Mouse (Mus musculus) mature B cell (primary cell): Measurements from ENCODE around the gene Olfr1115.
"Not testable (repeated sequence)": the region's sequence is repeated elsewhere in the genome, so short reads cannot be mapped to it uniquely, and the experiment has no call there.

ENCODE experiments used
- in situ Hi-C: fragments of 300-500 bp; cut with MboI; formaldehyde crosslinking; loops from 2 replicates; pipeline ENCODE4 v1.14.3; 2019

Olfr1115 gene

DNA sequence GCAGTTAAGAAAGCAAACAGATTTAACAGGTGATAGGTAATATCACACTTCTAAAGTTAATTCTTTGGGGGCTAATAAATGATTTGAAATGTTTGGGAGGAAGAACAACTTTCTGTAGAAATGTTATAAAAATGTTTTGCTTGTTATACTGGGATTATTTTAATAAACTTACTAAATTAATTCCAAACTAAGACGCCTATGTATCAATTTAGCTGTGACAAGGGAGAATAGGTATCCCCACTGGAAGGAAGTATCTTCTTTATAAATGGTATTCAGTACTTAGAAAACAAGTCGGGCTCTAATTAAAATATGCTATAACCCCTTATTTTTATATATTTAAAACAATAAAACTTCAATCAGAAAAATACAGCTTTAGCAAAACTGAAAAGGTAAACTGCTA is at the start of gene Olfr1115:
Olfr1115 (plus strand) TSS at position 301 of the 400 bp plus-strand sequence.
- in situ Hi-C loops = no loop called here

DNA sequence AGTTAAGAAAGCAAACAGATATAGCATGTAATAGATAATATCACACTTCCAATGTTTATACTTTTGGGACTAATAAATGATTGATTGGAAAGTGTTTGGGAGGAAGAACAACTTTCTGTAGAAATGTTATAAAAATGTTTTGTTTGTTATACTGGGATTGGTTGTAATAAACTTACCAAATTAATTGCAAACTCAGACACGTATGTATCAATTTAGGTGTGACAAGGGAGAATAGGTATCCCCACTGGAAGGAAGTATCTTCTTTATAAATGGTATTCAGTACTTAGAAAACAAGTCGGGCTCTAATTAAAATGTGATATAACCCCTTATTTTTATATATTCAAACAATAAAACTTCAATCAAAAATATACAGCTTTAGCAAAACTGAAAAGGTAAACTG is 39.1 kb upstream of the Olfr1115 start, which contains the start of gene Olfr1113:
Olfr1113 (plus strand) TSS at position 301 of the 400 bp plus-strand sequence.
- in situ Hi-C loops = no loop called here

DNA sequence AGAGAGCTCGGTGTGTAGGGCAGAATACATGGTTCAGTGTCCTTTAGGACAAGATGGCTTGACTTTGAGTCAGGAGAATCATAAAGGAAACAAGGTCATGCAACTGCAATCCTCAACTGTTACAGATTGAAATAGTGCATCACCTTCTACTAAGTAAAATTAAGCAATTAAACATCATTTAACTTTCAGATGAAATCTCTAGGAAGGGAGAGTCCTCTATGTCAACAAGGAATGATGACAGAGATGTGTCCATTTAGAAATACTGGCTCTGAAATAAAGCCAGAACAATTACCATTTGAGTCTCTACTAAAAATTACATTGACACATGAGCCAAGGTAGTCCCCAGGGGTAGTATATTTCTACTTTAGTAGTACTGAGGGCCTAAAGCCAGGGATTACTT is 19.4 kb downstream of the Olfr1115 start, which contains the start of gene Olfr1116:
Olfr1116 (plus strand) TSS at position 301 of the 400 bp plus-strand sequence.
- in situ Hi-C loops = no loop called here

DNA sequence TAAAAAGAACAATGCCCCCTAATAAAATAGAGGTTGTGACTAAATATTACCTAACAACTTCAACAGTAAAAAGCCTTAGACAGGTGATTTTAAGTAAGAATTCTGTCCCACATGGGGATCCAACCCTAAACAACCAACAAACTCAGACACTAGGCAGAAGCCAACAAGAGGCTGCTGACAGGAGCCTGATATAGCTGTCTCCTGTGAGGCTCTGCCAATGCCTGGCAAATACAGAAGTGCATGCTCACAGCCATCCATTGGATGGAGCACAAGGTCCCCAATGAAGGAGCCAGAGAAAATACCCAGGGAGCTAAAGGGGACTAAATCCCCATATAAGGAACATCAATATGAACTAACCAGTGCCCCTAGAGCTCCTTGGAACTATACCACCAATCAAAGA is 46.2 kb downstream of the Olfr1115 start:
- in situ Hi-C loops = not testable (repeated sequence)
